Mouse (Mus musculus): Measurements from ENCODE around the gene Tmem131l.

Gene Tmem131l

GRCm38 (mm10) chr3:84046206-84046605 lies 6.2 kb upstream of the Tmem131l start:
- DNase-seq (ENCODE audit: extremely low spot score): no peak

GRCm38 (mm10) chr3:84041739-84042138 lies 1.8 kb upstream of the Tmem131l start:
- no peak for DNase-seq (ENCODE audit: extremely low spot score)

GRCm38 (mm10) chr3:84040476-84041082 lies 604 bp upstream of the Tmem131l start:
- DNase-seq (ENCODE audit: extremely low spot score): no peak

- peak; percentile 73 for DNase-seq (ENCODE audit: extremely low spot score)
Measured at GRCm38 (mm10) chr3:84038981-84039645, 862 bp downstream of the Tmem131l start.

GRCm38 (mm10) chr3:84038126-84038525 lies 1.8 kb downstream of the Tmem131l start:
- DNase-seq (ENCODE audit: extremely low spot score): no peak

GRCm38 (mm10) chr3:84037536-84037935 lies 2.4 kb downstream of the Tmem131l start:
- DNase-seq (ENCODE audit: extremely low spot score): no peak

- DNase-seq (ENCODE audit: extremely low spot score): no peak
Measured at GRCm38 (mm10) chr3:84036866-84037265, 3.1 kb downstream of the Tmem131l start.

GRCm38 (mm10) chr3:84035728-84036364 lies 4.1 kb downstream of the Tmem131l start:
- DNase-seq (ENCODE audit: extremely low spot score): no peak

- DNase-seq (ENCODE audit: extremely low spot score): no peak
Measured at GRCm38 (mm10) chr3:84034115-84034780, 5.7 kb downstream of the Tmem131l start.

- no peak for DNase-seq (ENCODE audit: extremely low spot score)
Measured at GRCm38 (mm10) chr3:84032933-84033730, 6.8 kb downstream of the Tmem131l start.

GRCm38 (mm10) chr3:84032419-84032818 lies 7.6 kb downstream of the Tmem131l start:
- no peak for DNase-seq (ENCODE audit: extremely low spot score)

- no peak for DNase-seq (ENCODE audit: extremely low spot score)
Measured at GRCm38 (mm10) chr3:84031216-84031615, 8.8 kb downstream of the Tmem131l start.

- no peak for DNase-seq (ENCODE audit: extremely low spot score)
Measured at GRCm38 (mm10) chr3:84028968-84029367, 11.0 kb downstream of the Tmem131l start.

GRCm38 (mm10) chr3:84027691-84028159 lies 12.2 kb downstream of the Tmem131l start:
- no peak for DNase-seq (ENCODE audit: extremely low spot score)

- DNase-seq (ENCODE audit: extremely low spot score): no peak
Measured at GRCm38 (mm10) chr3:84024512-84025072, 15.4 kb downstream of the Tmem131l start.

- DNase-seq (ENCODE audit: extremely low spot score): no peak
Measured at GRCm38 (mm10) chr3:84022723-84023122, 17.3 kb downstream of the Tmem131l start.

- no peak for DNase-seq (ENCODE audit: extremely low spot score)
Measured at GRCm38 (mm10) chr3:84022201-84022584, 17.8 kb downstream of the Tmem131l start.

- no peak for DNase-seq (ENCODE audit: extremely low spot score)
Measured at GRCm38 (mm10) chr3:84021217-84022200, 18.5 kb downstream of the Tmem131l start.

- DNase-seq (ENCODE audit: extremely low spot score): no peak
Measured at GRCm38 (mm10) chr3:84020528-84020927, 19.4 kb downstream of the Tmem131l start.

- no peak for DNase-seq (ENCODE audit: extremely low spot score)
Measured at GRCm38 (mm10) chr3:84015484-84016016, 24.4 kb downstream of the Tmem131l start.

Measured in embryo, embryonic 9.5 days (tissue).